In the genomic region with DNA sequence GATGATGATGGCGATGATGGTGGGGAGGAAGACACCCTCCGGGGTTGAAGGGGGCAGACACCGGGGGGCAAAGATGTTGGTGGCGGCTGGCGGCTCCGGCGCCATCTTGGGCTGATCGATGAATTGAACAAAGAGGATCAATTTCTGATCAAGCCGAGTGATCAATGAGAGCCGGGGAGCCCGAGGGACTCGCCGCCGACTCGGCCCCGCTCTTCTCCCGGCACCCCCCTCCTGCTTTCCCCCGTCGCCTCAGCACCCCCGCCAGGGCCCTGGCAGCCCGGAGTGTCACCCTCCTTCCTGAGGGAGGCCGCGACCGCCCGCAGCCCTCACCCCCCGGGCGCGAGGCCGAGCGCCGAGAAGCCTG, we compare ENCODE assay signal across 7 mouse cellular contexts. TPM values are rescaled to one million over a fixed set of nuclear protein-coding genes. Genes with fewer than 3 reads are reported as not detected.
DNase-seq lines count a peak whose midpoint lies in the region; ATAC-seq and TF ChIP-seq lines count a peak whose summit lies in the region.

No protein-coding gene starts in this region.

- no peaks in the 10 kb centered on the region for H3K36me3 ChIP-seq in E14TG2a.4 (ENCODE audit: insufficient read depth, low read length)
- H3K36me3 ChIP-seq in hindbrain, embryonic 14.5 days (replicated peaks; ENCODE audit: control insufficient read depth, insufficient read depth): no peaks in the 10 kb centered on the region
- no peaks in the 10 kb centered on the region for H3K36me3 ChIP-seq in midbrain, embryonic 11.5 days (ENCODE audit: control insufficient read depth, insufficient read depth, low read length)

- DNase-seq in layer of hippocampus, adult 2 months (ENCODE audit: low spot score in 2 of 2): peak in 1 of 2 experiments; percentile 0
- DNase-seq in layer of hippocampus, adult 9-10 months (ENCODE audit: low spot score): no peak
- peak; percentile 48 for DNase-seq in hindbrain, embryonic 14.5 days (ENCODE audit: low spot score)
- no peak for DNase-seq in midbrain, embryonic 11.5 days (ENCODE audit: low spot score, missing footprints)
- DNase-seq in left cerebral cortex, postnatal 4 days: no peak

- H3K27ac ChIP-seq in layer of hippocampus, adult 2 months: peak overlapping the region; percentile 88
- peak overlapping the region; percentile 95 for H3K27ac ChIP-seq in bone marrow, adult 2 months (ENCODE audit: control insufficient read depth, insufficient read depth, low read depth, low read length, poor library complexity)
- H3K27ac ChIP-seq in hindbrain, embryonic 14.5 days: peak overlapping the region; percentile 97
- peak overlapping the region; percentile 94 for H3K27ac ChIP-seq in midbrain, embryonic 11.5 days (ENCODE audit: low read depth, low read length)

- peak overlapping the region; percentile 85 for H3K4me3 ChIP-seq in layer of hippocampus, adult 2 months
- H3K4me3 ChIP-seq in E14TG2a.4 (replicated peaks; ENCODE audit: low read length): peak overlapping the region; percentile 98
- H3K4me3 ChIP-seq in bone marrow, adult 2 months (replicated peaks; ENCODE audit: control insufficient read depth, low read depth, low read length): peak overlapping the region; percentile 89
- H3K4me3 ChIP-seq in hindbrain, embryonic 14.5 days (replicated peaks; ENCODE audit: low read length): peak overlapping the region; percentile 99
- H3K4me3 ChIP-seq in midbrain, embryonic 11.5 days (ENCODE audit: low read depth, low read length): peak overlapping the region; percentile 98

- intact Hi-C loops in left cerebral cortex, postnatal 4 days (cut with DNase I): loop anchor here (2.0 to 5.0 kb wide), 2 partner anchors 56 to 284 kb away; no protein-coding TSS in a partner anchor

- no peaks in the 10 kb centered on the region for H3K9me3 ChIP-seq in E14TG2a.4 (ENCODE audit: low read length)
- no peaks in the 10 kb centered on the region for H3K9me3 ChIP-seq in hindbrain, embryonic 14.5 days (ENCODE audit: control insufficient read depth, low read length)
- H3K9me3 ChIP-seq in midbrain, embryonic 11.5 days (ENCODE audit: control insufficient read depth, low read length): no peaks in the 10 kb centered on the region

- H3K27me3 ChIP-seq in E14TG2a.4 (ENCODE audit: insufficient read depth, low read length): peaks cover 53% of the 10 kb centered on the region
- peaks cover 35% of the 10 kb centered on the region for H3K27me3 ChIP-seq in hindbrain, embryonic 14.5 days (ENCODE audit: control insufficient read depth, insufficient read depth, low read length)
- H3K27me3 ChIP-seq in midbrain, embryonic 11.5 days (ENCODE audit: control insufficient read depth, insufficient read depth, low read length): peaks cover 8% of the 10 kb centered on the region

- WGBS in bone marrow, adult 2 months: 1% methylated on average over 31 of the region's 31 CpGs
- under 1% methylated on average over 31 of the region's 31 CpGs for WGBS in hindbrain, embryonic 14.5 days
- WGBS in midbrain, embryonic 11.5 days: 1% methylated on average over 29 of the region's 31 CpGs

- no peak for TF ChIP-seq POLR2A in bone marrow, adult 2 months (IDR thresholded peaks at IDR 0.05; ENCODE audit: borderline replicate concordance, control insufficient read depth, low read depth, low read length)

- H3K4me1 ChIP-seq in E14TG2a.4 (replicated peaks; ENCODE audit: low read depth, low read length): peaks cover 50% of the 10 kb centered on the region
- peaks cover 1% of the 10 kb centered on the region; the same call in 1 of the 2 replicates for H3K4me1 ChIP-seq in bone marrow, adult 2 months (ENCODE audit: control insufficient read depth, insufficient read depth, low read length)
- peaks cover 37% of the 10 kb centered on the region for H3K4me1 ChIP-seq in hindbrain, embryonic 14.5 days (replicated peaks; ENCODE audit: control insufficient read depth, insufficient read depth, low read length)
- peaks cover 28% of the 10 kb centered on the region for H3K4me1 ChIP-seq in midbrain, embryonic 11.5 days (ENCODE audit: control insufficient read depth, insufficient read depth, low read length)

- peak; percentile 67 for ATAC-seq in hindbrain, embryonic 14.5 days (ENCODE audit: low FRiP score)
- ATAC-seq in midbrain, embryonic 11.5 days (ENCODE audit: low FRiP score): peak; percentile 58

- no peak for TF ChIP-seq CTCF in layer of hippocampus, adult 2 months (conservative IDR thresholded peaks at IDR 0.05)
- TF ChIP-seq CTCF in E14TG2a.4 (conservative IDR thresholded peaks at IDR 0.05; ENCODE audit: low read length): no peak
- TF ChIP-seq CTCF in bone marrow, adult 2 months (IDR thresholded peaks at IDR 0.05; ENCODE audit: control insufficient read depth, insufficient read depth, low read length): no peak

- peak overlapping the region; percentile 98 for H3K4me2 ChIP-seq in hindbrain, embryonic 14.5 days (replicated peaks)
- peak overlapping the region; percentile 95 for H3K4me2 ChIP-seq in midbrain, embryonic 11.5 days

- peak overlapping the region; percentile 96 for H3K9ac ChIP-seq in hindbrain, embryonic 14.5 days
- peak overlapping the region; percentile 98 for H3K9ac ChIP-seq in midbrain, embryonic 11.5 days (ENCODE audit: low read length)

RNA-seq across cellular contexts. Expression of gene Cux1, which starts 0.5 kb away (rescaled TPM):
- 10 to 100 TPM; 34.5 to 36.4 TPM for total RNA-seq in layer of hippocampus, adult 2 months (2021)
- polyA plus RNA-seq in bone marrow, adult 2 months (2011; ENCODE audit: insufficient read depth, insufficient read length, low replicate concordance, missing spikeins): 18.4 and 37.1 TPM in 2 replicates
- 89.1 and 99.0 TPM in 2 replicates for polyA plus RNA-seq in hindbrain, embryonic 14.5 days (2014; fragmentation: Nextera tagmentation; extraction: Ambion mirVana)
- 117 and 130 TPM in 2 replicates for polyA plus RNA-seq in midbrain, embryonic 11.5 days (2014; fragmentation: Nextera tagmentation; extraction: Ambion mirVana)
- total RNA-seq in left cerebral cortex, postnatal 4 days (2021): 100 to 1,000 TPM; 163 to 173 TPM
